Mouse (Mus musculus) ES-Bruce4 (cell line): ENCODE data around the gene Sspo. TPM values are rescaled to one million over a fixed set of nuclear protein-coding genes. Genes with fewer than 3 reads are reported as not detected.

ENCODE experiments used
- H3K27ac ChIP-seq: 2 replicates; pipeline ENCODE4 v1.5.1; 2012; ENCODE audit warnings: low read length, inconsistent platforms; ENCODE audit not compliant: insufficient read depth
- H3K27me3 ChIP-seq: 2 replicates; pipeline ENCODE4 v1.6.1; 2012; ENCODE audit warnings: mild to moderate bottlenecking, low read length, inconsistent platforms; ENCODE audit not compliant: control insufficient read depth, poor library complexity, insufficient read depth, severe bottlenecking
- H3K36me3 ChIP-seq: 2 replicates; pipeline ENCODE4 v1.6.1; 2012; ENCODE audit warnings: inconsistent platforms, mild to moderate bottlenecking, low read length, moderate library complexity; ENCODE audit not compliant: control insufficient read depth, poor library complexity, insufficient read depth, severe bottlenecking
- H3K4me1 ChIP-seq: one replicate; pipeline ENCODE4 v1.8.1; 2011; ENCODE audit warnings: low read length; ENCODE audit not compliant: control insufficient read depth, insufficient read depth
- H3K4me3 ChIP-seq: 2 replicates; pipeline ENCODE4 v1.5.1; 2011; ENCODE audit warnings: low read depth, mild to moderate bottlenecking, low read length
- H3K9ac ChIP-seq: 2 replicates; pipeline ENCODE4 v1.6.1; 2012; ENCODE audit warnings: low read depth, mild to moderate bottlenecking, inconsistent platforms; ENCODE audit not compliant: poor library complexity, severe bottlenecking
- H3K9me3 ChIP-seq: replicated peaks from 2 replicates; pipeline ENCODE4 v1.6.1; 2012; ENCODE audit warnings: mild to moderate bottlenecking, low read length, inconsistent platforms; ENCODE audit not compliant: control insufficient read depth, poor library complexity, insufficient read depth, severe bottlenecking
- CTCF ChIP-seq: IDR thresholded peaks from one replicate; pipeline ENCODE4 v1.8.1; 2011; ENCODE audit warnings: low read depth, low read length
- EP300 ChIP-seq: IDR thresholded peaks from 2 replicates; pipeline ENCODE4 v1.6.1; 2011; ENCODE audit warnings: low read depth, low read length; ENCODE audit not compliant: insufficient read depth
- POLR2A ChIP-seq: IDR thresholded peaks from one replicate; pipeline ENCODE4 v1.8.1; 2011; ENCODE audit warnings: low read length; ENCODE audit not compliant: insufficient read depth
- polyA plus RNA-seq: library from polyadenylated mRNA; stranded (reverse); fragments of >200 nt; gene quantifications from 2 replicates; pipeline ENCODE4 v1.2.4, GENCODE M21; 2011; ENCODE audit warnings: low read depth; ENCODE audit not compliant: missing spikeins, insufficient read depth, insufficient read length

The Sspo gene
- polyA plus RNA-seq, 1 experiment, result 0.19 TPM

DNA sequence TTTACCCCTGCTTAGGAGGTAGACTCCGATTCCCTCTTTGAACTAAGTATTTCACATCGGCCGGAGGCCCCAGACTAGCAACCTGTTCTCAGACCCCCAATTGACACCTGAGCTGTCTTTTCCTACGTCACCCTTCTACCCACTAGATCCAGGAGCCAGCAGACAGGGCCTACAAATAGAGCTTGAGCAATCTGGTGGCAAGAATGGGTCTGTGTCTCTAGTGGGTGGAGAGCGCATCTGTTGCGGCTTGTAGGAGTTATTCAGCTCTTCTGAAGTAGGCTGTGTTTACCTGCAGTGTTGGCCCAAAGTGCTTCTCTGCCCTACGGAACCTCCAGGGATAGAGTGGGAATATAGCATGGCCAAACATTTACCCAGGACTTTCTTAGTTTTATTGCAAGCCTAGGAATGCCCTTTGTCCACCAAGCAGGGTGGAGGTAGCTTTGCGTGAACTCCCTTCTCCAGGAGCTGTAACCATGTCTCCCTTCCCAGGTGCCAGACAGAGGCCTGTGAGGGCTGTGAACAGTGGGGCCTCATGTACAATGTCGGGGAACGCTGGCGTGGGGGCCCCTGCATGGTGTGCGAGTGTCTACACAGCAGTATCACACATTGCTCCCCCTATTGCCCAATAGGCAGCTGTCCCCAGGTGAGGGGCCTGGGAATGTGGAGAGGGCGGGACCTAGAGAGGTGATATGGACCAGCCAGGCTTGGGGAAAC lies 17.1 kb downstream of the Sspo start:
- Histone ChIP-seq H3K4me1 (no peaks in the 10 kb centered on the region), H3K4me3 (no peak overlapping the region), H3K27me3 (no peaks in the 10 kb centered on the region), H3K27ac (no peak overlapping the region), H3K9me3 (no peaks in the 10 kb centered on the region), H3K9ac (no peak overlapping the region), H3K36me3 (no peaks in the 10 kb centered on the region)
- no peak for TF ChIP-seq EP300
- no peak for TF ChIP-seq CTCF
- no peak for TF ChIP-seq POLR2A

DNA sequence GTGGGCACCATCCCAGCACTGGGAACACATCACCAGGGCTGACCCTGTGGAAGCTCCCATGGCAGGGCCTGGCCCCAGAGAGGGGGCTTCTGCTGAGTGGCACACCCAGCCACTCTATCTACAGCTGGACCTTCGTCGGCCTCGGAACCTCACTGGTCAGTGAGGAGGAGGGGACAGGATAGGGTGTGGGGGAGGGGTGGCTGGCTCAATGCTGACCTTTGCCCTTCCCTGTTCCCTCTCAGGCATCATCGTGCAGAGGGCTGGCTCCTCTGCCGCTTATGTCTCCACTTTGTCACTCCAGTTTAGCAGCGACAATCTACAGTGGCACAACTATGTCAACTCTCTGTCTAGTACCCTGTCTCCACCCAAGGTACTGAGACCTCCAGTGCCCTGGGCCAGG lies 18.7 kb downstream of the Sspo start:
- no peaks in the 10 kb centered on the region for H3K27me3 ChIP-seq
- no peaks in the 10 kb centered on the region for H3K36me3 ChIP-seq
- H3K4me1 ChIP-seq, result no peaks in the 10 kb centered on the region
- no peak overlapping the region for H3K4me3 ChIP-seq
- TF ChIP-seq EP300 (no peak), CTCF (no peak), POLR2A (no peak)
- H3K9ac ChIP-seq, result no peak overlapping the region
- H3K27ac ChIP-seq, result no peak overlapping the region
- no peaks in the 10 kb centered on the region for H3K9me3 ChIP-seq

DNA sequence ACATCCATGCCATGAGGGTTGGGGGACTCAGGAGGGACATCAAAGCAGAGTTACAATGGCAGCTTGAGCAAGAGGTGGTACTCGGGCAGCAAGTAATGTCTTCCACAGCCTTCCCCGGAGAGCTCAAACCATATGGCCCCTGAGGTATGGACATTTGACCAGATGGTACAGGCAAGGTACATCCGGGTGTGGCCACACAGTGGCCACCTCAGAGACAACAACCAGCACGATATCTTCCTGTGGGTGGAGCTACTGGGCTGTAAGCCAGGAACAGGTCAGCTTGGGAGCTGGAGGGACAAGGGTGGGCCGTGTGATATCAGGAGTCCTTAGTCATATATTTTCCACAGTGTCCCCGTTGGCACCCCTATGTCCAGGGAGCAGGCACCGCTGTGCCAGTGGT lies 19.5 kb downstream of the Sspo start:
- no peaks in the 10 kb centered on the region for H3K9me3 ChIP-seq
- no peaks in the 10 kb centered on the region for H3K27me3 ChIP-seq
- H3K36me3 ChIP-seq, result no peaks in the 10 kb centered on the region
- H3K4me3 ChIP-seq, result no peak overlapping the region
- H3K9ac ChIP-seq, result no peak overlapping the region
- H3K4me1 ChIP-seq, result no peaks in the 10 kb centered on the region
- no peak for TF ChIP-seq POLR2A
- no peak overlapping the region for H3K27ac ChIP-seq

DNA sequence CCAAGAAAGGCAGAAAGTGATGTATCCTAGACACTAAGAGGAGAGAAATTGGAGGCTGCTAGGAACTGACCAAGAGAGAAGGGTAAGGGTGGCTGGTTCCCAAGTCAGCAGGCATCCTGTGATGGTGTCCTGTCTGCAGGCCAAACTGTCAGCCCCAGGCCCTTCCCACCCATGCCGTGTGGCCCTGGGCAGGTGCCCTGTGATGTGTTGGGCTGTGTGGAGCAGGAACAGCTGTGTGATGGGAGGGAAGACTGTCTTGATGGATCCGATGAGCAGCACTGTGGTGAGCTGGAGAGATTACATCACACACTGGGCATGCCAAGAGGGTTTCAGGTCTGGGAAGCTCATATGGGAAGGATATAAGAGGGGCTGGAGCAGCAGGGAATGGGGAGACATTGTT lies 22.7 kb downstream of the Sspo start:
- Histone ChIP-seq H3K36me3 (no peaks in the 10 kb centered on the region), H3K27me3 (no peaks in the 10 kb centered on the region), H3K4me3 (no peak overlapping the region), H3K4me1 (no peaks in the 10 kb centered on the region), H3K9ac (no peak overlapping the region), H3K27ac (no peak overlapping the region), H3K9me3 (no peaks in the 10 kb centered on the region)
- no peak for TF ChIP-seq POLR2A
- no peak for TF ChIP-seq CTCF
- TF ChIP-seq EP300, result no peak

DNA sequence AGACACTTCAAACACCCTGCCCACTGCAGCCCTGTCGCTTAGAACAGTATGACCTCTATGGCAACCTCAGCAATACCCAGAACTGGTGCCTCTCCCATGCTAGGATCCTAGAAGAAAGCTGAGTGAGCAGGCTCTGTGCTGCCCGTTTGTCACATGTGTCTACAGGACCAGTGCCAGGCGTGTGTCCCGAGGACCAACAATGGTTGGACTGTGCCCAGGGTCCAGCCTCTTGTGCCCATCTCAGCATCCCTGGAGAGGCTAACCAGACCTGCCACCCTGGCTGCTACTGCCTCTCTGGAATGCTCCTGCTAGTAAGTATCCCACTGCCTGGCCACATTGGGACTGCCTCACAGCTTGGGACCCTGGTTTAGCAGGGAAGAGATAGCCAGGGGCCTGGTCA lies 30.4 kb downstream of the Sspo start:
- Histone ChIP-seq H3K4me3 (no peak overlapping the region), H3K36me3 (no peaks in the 10 kb centered on the region), H3K27me3 (no peaks in the 10 kb centered on the region), H3K9ac (no peak overlapping the region), H3K9me3 (no peaks in the 10 kb centered on the region), H3K27ac (no peak overlapping the region), H3K4me1 (no peaks in the 10 kb centered on the region)
- TF ChIP-seq EP300 (no peak), CTCF (no peak), POLR2A (no peak)

DNA sequence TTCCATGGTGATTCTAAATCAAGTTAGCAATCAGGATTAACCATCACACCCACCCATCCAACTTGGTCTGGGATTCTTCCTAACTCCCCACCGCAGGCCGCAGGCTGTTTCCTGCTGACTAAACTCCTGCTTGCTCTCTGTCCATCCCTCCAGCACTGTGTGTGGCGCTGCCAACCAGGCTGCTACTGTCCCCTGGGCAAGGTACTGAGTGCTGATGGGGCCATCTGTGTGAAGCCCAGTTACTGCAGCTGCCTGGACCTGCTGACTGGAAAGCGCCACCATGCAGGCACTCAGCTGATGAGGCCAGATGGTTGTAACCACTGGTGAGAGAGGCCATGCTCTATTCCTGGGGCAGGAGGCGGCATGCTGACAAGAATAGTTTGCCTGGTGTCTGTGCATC lies 34.5 kb downstream of the Sspo start:
- H3K9me3 ChIP-seq, result no peaks in the 10 kb centered on the region
- no peaks in the 10 kb centered on the region for H3K36me3 ChIP-seq
- TF ChIP-seq CTCF, result no peak
- no peak for TF ChIP-seq EP300
- TF ChIP-seq POLR2A, result no peak
- no peak overlapping the region for H3K9ac ChIP-seq
- no peak overlapping the region for H3K4me3 ChIP-seq
- H3K27me3 ChIP-seq, result no peaks in the 10 kb centered on the region
- H3K27ac ChIP-seq, result no peak overlapping the region
- H3K4me1 ChIP-seq, result no peaks in the 10 kb centered on the region
